Mouse (Mus musculus): ENCODE measurements around the gene Pak7.

- TF ChIP-seq POLR2A (IDR thresholded peaks at IDR 0.05; ENCODE audit: low read depth, low read length) (no peak), CTCF (IDR thresholded peaks at IDR 0.05; ENCODE audit: borderline replicate concordance, insufficient read depth, low read length) (no peak)
Measured at GRCm38 (mm10) chr2:136058398-136058797, 329.4 kb downstream of the Pak7 start.
